Mouse (Mus musculus) CH12F3 (cell line): ENCODE measurements around the gene Proca1.

Experiments used
- in situ Hi-C: fragments of 300-500 bp; cut with MboI; formaldehyde crosslinking; loops from 2 replicates; pipeline ENCODE4 v1.14.3; 2020; ENCODE audit warnings: low sequenced_read_pairs

The Proca1 gene

DNA sequence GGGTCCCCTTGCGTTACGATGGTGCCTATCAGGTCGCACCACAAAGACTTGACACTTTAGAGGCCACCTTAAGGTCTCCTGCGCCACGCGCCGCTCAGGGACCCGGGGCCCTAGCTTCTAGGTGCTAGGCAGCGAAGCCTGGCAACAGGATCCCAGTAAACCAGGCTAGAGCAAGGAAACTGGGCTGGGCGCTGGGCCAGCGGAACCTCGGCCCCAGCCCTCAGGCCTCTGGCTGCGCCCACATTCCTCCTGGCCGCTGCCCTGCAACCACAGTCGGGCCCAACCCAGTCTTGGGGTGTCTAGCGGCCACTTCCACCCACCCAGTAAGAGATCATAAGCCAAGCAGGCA lies 27.5 kb upstream of the Proca1 start:
- in situ Hi-C loops: no loop called here

DNA sequence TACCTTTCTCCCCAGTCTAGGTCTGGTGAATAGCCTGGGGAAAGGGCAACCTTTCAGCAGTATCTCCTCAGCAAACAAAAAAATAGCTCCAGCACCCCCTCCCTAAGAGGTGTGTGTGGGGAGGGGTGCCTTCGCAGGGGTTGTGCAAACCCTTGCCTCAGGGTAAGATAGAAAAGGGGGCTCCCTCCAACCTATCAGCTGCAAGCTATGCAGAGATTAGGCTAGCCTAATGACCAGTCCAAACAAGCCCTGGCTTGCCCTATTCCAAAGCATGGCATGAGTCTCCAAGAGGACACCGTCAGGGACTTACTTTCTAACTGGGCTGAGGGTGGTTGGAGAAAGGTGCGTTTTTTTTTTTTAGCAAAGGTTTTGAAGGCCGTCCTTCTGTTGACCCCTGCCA lies 27.0 kb upstream of the Proca1 start:
- in situ Hi-C loops: no loop called here

DNA sequence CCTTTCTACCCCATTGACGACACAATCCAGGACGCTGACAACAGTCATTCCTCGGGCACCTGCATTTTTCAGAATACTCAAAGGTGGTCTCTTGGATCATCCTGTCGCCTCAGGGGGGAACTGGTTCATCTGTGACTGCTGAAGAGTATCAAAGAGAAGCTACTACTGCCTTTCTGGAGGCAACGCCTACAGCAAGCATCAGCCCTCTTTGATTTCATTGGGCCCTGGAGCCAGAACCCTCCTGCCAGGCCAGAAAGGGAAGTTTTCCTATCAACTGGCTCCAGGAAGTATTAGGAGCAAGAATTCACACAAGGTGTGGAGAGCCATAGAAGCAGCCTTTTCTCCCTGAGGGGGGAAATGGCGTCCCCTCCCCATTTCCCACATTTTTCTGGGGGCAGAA lies 26.6 kb upstream of the Proca1 start:
- in situ Hi-C loops: no loop called here

DNA sequence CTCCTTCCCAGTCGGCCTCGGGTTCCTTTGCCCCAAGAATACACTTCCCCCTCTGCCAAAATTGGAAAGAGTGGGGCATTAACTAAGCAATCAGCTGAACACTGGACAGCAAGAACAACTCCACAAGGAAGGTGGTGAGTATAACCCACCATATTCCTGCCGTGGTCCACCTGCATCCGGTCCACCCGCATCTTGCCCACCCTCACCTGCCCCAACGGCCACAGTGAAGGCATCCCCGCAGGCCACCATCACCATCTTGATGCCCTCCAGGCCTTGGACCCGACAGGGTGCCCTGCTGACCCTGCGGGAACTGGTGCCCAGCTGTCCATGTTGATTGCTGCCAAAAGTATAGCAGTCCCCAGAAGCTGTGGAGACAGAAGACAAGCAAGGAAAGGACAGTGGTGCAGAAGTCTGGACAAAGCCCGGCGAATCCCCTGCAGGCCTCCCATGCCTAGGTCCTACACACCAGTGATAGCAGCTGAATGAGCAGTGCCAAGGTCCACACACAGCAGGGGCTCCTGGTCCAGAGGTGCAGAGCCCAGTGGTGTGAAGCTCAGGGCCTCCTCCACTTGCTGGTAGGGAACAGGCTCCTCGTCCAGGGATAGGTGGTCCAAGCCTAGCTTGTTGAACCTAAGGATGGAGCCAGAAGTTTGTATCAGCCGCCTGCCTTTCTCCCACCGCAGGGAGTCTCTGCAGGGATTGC lies 25.8 kb upstream of the Proca1 start:
- in situ Hi-C loops: no loop called here

DNA sequence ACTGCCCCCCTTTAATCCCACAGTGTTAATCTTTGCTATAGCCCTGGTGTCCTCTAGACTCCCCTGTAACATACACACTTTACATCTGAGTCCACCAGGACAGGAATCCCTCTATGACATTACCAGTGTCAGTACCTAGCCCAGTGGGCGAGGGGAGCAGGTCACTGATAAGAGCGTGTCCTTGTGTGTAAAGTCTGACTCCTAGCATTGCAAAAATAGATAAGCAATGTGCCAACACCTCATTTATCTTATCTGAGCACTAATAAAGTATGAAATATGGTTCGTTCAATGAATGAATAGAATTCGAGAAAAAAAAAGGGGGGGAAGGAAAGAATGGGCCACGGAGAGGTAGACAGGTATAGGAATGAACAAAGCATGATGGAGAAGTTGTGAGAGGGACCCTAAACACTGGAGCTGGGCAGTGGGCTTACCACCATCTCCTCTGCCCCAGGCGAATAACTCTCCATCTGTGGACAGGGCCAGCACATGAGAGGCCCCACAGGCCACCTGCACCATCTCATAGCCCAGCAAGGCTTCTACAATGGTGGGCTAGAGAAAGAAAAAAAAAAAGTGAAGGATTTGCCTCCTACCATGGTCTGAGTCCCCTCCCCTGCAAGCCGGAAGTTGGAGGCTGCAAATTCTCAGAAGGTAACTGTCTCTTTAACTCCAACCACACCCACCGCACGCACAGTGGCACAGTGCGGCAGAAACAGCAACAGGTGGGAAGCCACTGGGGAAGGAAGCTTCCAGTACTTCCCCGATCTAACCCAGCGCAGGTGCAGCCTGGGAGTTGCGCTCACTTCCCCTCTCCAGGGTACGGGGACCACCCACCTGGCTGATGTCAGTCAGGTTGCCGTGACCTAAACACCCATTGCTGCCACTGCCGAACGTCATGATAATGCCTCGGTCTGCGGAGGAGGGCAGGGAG lies 24.4 kb upstream of the Proca1 start:
- in situ Hi-C loops: no loop called here

DNA sequence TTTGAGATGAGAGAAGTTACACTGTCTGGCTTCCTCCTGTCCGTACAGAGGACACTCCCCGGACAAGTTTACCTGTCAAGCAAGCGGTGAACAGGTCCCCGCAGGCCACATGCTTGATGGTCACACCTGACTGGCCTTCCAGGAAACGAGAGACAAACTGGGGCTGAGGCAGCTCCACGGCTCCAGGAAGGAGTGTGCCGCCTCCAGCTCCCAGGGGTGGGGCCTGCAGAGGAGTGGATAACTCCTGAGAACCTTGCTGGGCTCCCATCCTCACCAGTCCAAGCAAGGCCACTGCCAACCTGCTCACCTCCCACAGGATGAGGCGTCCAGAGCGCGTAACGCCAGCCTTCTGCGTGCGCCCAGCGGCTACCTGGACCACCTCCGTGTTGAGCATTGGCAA lies 22.9 kb upstream of the Proca1 start:
- in situ Hi-C loops: no loop called here

DNA sequence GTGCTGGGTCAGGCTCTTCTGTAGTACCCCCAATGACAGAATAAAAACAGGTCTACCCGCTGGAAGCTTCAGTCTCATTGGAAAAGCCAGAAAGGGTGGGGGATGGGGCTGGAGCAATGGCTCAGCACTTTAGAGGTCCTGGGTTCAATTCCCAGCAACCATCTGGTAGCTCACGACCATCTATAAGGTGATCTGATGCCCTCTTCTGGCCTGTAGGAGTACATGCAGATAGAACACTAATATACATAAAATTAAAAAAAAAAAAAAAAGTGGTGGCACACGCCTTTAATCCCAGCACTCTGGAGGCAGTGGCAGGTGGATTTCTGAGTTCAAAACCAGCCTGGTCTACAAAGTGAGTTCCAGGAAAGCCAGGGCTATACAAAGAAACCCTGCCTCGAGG lies 21.9 kb upstream of the Proca1 start:
- in situ Hi-C loops: no loop called here

DNA sequence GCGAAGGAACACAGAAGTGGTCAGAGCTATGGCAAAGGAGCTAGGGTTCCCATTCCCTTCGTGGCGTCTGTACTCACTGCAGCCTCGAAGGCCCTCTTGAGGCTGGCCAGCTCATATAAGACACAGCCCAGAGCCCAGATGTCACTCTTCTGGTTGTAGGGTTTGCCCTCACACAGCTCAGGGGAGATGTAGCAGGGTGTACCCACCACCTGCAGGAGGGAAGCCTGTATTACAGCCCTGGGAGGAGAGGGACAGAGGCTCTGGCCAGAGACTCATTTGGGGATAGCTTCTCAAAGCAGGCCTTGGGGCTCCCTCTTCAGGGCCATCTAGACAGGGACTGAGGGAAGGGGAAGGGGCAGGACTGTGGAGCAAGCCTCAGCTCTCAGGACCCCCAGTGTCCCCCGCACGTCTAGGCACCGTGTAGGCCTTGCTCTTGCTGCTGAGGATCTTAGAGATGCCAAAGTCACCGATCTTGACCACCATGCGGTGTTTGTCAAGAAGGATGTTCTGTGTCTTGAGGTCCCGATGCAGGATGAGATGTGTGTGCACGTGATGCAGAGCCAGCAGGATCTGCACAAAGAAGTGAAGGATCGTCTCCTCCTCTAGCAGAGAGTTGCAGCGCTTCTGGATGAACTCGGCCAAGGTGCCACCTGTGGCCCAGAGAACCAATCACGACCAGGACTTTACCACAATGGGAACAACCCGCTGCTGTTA lies 21.0 kb upstream of the Proca1 start:
- in situ Hi-C loops: no loop called here

DNA sequence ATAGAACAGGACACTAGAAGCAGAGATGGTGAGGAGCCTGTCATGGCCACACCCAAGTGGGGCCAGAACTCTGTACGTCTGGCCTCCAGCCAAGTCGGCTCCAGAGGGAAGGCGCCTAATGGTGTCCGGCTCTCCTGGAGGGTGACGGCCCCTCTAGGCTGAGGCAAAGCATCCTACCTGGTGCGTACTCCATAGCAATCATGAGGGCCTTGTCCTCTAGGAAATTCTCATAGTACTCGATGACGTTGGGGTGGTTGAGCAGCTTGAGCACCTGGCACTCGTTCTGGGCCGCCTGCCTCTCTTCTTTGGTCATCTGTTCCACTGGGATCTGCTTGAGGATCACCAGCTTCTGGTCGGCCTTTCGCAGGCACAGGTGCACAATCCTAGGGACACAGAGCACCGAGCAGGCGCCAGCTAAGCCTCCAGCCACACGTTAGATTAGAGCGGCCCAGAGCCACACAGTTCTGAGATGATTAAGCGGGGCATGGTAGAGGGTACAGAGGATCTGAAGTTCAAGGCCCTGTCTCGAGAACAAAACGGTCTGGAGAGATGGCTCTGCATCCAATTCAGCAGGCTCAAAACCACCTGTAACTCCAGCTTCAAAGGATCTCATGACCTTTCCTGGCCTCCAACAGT lies 20.3 kb upstream of the Proca1 start:
- in situ Hi-C loops: no loop called here

DNA sequence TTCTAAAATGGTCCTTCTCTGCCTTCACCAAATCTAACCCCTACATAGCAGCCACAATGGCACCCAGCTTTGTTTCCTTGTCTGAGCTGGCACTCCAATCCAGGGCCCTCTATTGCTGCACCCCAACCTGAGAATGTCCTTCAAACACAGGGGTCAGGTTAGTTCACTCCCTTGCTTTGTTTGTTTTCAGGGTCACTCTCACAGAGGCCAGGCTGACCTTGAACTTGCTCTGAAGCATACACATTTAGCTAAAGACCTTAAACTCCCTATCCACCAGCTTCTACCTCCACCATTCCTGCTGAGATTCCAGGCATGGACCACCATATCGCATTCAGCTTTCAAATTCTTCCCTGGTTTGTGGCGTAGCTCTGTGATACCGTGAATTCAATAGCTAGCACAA lies 18.7 kb upstream of the Proca1 start:
- in situ Hi-C loops: no loop called here

DNA sequence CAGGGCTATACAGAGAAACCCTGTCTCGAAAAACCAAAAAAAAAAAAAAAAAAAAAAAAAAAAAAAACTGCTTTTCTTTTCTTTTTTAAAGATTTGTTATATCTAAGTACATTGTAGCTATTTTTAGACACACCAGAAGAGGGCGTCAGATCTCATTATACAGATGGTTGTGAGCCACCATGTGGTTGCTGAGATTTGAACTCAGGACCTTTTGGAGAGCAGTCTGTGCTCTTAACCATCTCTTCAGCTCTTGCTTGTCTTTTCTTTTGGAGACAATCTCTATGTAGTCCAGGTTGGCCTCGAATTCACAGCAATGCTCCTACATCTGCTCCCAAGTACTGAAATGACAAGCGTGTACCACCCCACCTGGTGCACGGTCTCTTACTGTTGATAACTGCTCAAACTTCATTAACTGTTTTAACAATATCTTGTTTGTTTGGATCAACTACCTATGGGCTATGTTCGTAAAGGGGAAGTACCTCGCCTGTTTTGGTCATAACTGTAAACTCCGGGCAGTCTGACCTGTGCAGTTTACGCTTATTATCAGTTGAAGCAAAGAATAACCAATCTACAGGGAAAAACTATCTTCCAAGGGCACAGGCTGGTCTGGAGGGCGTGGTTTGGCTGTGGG lies 17.3 kb upstream of the Proca1 start:
- in situ Hi-C loops: no loop called here

DNA sequence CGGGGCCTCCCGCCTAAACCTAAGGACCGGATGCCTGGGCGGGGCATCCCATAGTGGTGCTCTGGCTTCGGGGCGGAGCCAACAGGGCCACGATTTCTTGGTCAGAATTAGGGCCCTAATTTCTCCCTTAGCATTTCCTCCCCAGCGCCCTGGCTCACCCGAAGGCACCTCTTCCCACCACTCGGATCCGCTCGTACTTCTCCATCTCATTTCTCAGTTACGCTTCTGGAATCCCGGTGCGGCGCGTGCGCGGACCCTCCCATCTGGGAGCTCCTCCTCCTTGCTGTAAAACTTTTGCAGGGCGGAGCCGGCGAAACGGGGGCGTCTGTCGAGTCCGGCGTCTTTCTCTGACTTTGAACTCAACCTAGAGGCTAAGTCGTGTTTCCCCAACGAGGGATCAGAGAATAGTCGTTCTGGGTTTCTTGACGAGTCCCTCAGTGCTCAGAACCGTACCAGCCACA lies 16.8 kb upstream of the Proca1 start, which contains the start of the genes Nek8 and Tlcd1:
TSS of gene Nek8 (minus strand) at position 274 of the 461 bp plus-strand sequence.
TSS of gene Tlcd1 (plus strand) at position 310 of the 461 bp plus-strand sequence.
- in situ Hi-C loops: no loop called here

DNA sequence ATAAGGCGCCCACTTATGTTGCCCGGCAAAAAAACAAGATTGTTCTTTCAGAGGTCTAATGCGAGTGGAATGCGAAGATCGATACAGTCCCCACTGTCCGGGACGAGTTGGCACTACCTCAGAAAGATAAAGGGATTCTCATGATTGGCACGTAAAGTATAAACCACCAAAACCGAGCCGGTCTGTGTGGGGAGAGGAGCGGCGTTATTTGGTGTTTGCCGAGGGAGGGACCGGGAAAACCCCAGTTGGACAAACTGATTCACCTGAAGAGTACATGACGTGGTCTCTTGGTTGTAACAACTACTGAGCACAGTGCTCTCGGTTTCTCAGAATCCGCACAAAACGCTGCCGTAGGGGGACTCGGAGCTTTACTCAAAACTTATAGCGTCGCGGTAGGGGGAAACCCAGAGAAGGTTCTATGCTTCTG lies 16.3 kb upstream of the Proca1 start:
- in situ Hi-C loops: no loop called here

DNA sequence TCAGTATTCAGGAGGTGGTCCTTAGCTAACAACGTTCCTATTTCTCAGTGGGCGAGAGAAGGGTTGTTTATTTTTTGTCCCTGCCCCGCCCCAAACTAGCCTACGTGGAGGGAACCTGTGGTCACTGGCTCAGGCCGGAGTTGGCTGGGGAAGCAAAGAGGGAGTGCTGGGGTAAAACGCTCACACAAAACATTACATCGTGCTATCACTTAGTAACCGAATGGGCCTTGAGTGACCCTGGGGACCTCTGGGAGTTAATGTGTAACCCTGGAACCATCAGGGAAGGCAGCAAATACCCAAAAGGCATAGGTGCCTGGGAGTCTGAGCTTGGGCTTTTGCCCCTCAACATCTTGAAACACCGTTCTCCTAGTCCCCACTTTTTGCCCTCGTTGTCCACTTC lies 15.8 kb upstream of the Proca1 start:
- in situ Hi-C loops: no loop called here

DNA sequence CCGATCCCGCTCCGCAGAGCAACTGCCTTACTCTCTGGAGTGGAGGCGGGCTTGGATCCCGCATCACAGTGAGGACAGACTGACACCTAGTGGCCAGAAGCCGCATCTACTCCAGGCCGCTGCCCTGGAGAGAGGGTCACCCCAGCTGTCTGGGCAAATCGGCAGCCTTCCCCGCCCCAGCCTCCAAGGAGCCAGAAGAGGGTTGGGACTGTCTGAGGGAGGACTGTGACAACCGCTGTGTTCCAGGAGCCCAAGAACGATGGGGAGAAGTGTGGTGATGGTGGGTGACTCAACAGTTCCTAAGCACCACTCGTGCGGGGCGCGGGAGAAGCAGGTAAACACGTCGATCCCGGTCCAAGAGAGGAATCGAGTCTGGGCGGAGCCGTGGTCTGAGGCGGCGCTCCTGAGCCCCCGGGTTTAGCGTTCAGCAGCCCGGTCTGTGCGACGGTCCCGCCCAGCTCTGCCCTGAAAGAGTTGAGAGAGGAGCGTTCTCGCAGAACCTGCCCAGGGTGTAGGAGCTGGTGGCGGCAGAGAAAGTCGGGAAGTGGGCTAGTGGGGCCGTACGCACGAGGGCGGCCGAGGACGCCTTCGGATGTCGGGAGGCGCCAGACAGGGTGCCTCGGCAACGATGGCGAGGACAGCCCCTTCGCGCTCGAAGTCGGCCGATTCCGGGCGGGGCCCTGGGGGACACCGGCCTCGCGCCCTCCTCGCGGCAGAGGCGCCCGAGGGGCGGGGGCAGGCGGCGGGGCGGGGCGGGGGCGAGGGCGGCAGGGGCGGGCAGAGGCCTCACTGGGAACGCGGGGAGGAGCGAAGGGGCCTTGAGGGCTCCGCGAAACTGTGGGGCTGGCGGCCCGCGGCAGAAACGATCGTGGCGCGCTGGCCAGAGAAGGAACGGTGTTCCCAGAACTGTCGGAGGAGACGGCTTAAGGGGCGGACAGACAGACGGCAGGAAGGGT lies 15.0 kb upstream of the Proca1 start:
- in situ Hi-C loops: no loop called here

DNA sequence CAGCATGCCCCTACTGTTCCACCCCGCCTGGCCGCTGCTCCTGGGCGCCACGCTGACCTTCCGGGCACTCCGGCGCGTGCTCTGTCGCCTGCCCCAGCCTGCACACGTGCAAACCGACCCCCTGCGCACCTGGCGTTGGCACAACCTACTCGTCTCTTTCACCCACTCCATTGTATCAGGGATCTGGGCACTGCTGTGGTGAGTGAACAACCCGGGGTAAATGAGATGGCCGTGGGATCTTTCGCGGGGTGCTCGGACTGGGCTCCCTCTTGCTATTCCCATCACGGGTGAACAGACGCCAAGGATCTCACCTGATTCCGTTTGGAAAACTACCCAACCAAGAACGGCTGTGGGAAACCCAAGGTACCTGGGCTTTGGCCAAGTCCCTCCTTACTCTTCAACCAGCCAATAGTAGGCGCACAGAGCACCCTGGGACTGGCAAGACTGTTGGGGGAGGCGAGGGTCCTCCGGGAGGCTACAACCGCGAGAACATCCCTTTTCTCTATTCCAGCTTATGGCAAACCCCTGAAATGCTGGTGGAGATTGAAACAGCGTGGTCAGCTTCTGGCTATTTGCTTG lies 14.2 kb upstream of the Proca1 start:
- in situ Hi-C loops: no loop called here

DNA sequence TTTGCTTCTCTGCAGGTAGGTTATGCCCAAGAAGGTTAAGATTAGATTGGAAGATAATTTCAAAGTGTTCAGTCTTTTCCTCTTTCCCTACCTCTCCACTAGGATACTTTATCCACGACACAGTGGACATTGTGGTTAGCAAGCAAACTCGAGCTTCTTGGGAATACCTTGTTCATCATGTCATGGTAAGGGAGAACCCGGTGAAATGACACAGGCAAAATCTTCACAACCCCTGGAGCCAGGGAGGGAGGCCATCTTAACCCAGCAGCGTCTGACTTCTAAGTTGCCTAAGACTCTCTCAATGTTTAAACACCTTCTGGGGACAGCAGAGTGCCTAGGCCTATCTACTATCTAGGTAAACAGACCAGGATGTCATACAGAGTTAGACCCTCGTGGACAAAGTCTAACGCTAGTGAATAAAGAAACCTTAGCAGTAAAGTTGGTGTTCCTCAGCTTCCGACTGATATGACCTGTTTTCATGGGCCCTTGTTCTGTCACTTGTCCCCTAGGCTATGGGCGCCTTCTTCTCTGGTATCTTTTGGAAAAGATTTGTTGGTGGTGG lies 13.7 kb upstream of the Proca1 start:
- in situ Hi-C loops: no loop called here

DNA sequence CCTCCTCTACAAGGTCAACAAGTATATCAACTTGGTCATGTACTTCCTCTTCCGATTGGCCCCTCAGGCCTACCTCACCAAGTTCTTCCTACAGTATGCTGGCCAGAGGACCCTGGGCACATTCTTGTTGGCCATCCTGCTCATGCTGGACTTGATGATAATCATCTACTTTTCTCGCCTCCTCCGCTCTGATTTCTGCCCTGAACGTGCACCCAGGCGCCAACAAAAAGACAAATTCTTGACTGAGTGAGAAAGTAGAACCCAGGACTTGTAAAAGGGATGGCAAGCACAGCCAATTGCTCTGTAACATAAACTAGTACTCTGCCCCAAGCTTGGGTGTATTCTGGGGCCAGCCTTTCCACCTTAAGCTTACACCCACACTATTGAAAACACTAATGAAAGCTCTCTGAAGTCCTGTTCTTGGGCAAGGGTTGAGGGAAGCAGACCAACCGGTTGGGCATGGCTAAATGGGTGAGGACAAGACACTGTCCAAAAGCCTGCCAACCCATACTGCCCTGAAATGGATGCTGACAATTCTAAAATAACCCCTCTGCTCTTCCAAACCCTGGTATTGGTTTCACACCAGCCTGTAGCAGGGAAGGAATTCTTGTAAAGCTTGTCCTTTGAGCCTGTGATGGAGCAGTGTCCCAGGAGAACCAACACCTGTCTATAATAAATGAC lies 13.0 kb upstream of the Proca1 start:
- in situ Hi-C loops: no loop called here
